Mouse (Mus musculus): ENCODE data around the gene Fndc5. TPM values are rescaled to one million over a fixed set of nuclear protein-coding genes. Genes with fewer than 3 reads are reported as not detected.

Fndc5 gene
- total RNA-seq, 2 experiments from 2014 or later: 19.5 to 34.9 TPM

DNA sequence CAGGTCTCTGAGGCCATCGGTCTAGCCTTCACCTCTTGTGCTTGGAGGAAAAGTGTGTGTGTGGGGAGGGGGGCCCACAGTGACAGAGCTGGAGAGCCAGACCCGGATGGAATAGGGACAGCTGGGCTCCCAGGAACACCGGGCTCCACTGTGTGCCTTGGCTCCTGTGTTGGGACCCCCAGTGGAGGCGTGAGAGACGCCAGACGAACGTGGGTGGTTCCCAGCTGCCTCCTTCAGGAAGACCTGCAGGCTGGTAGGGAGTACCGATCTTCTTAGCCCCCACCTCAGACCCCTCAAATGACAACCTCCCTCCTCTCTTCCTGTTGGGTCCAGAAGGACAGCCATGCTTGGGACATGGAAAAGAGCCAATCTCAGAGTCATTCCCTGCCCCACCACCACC lies 14.1 kb upstream of the Fndc5 start:
- no peak for DNase-seq

DNA sequence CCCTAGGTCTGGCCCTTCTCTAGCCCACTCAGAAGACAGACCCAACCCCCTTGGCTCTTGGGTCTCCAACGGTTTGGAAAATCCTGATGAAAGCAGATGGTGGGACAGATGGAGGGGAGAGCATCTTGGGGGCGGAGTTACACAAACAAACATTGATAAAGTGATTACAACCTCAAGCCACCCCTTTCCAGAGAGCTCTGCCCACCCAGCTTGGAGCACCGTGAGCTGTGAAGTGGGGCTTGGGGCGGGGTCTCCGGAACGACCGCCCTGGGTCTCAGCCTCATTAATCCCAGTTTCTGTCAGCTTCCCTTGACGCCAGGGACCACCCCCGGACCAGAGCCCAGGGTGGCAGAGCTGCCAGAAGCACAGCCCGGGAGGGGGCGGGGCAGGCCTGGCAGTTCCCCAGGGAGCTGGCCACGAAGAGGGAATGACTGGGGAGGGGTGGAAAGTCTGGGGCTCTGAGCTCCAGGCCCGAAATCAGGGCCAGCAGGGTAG lies 12.1 kb upstream of the Fndc5 start:
- peak; percentile 47 for DNase-seq

GRCm38 (mm10) chr4:129125736-129126451 lies 10.9 kb upstream of the Fndc5 start:
- DNase-seq: peak; percentile 57

DNA sequence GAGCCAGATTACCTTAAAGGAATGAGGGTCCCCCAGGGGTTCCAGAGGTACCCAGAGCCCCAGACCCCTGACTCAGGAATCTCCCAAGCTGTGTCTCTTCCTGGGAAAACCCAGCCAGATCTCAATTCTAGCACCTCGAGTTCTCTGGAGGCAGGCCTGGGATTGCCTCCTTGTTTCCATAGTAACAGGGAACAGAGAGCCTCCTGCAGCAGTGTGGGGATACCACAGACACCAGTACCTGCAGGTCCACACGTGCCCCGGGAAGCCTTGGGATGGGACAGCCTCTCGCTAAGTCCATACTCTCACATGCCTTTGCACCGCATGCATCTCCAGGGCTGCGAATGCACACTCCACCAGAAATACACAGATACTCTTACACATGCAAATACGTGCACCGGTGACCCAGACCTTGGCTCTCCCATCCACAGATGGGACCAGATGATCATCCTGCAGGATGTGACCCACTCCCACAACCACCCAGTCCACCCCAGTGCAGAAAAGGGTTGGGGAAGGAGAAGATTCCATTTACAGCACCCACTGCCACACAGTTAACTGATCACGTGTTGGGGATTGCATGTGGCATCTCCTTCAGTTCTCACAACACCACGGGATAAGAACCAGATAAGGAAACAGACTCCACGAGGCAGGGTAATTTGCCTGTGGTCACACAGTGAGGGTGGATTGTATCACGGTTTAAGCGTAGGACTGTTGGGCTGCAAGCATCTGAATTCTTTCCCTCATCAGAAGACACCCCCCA lies 8.0 kb upstream of the Fndc5 start:
- DNase-seq: no peak

GRCm38 (mm10) chr4:129129387-129129786 lies 7.4 kb upstream of the Fndc5 start:
- DNase-seq: no peak

DNA sequence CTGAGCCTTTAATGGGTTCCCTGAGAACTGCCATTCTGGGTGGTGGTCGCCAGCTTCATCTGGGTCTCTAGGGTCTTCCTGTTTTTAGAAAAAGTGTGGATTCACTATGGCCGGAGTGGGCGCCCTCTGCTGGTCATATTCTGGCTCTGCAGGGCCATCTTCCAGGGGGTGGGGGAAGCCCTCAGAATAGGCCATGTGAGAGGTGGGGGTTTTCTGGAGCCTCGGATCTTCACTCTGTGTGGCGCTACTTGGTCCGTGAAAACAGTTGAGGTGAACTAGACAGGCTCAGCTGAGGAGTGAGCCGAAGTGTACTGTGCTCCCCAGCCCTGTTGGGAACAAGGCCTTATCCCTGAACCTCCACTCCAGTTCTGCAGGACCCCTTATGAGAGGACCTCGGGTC lies 6.7 kb upstream of the Fndc5 start:
- DNase-seq: peak; percentile 43

DNA sequence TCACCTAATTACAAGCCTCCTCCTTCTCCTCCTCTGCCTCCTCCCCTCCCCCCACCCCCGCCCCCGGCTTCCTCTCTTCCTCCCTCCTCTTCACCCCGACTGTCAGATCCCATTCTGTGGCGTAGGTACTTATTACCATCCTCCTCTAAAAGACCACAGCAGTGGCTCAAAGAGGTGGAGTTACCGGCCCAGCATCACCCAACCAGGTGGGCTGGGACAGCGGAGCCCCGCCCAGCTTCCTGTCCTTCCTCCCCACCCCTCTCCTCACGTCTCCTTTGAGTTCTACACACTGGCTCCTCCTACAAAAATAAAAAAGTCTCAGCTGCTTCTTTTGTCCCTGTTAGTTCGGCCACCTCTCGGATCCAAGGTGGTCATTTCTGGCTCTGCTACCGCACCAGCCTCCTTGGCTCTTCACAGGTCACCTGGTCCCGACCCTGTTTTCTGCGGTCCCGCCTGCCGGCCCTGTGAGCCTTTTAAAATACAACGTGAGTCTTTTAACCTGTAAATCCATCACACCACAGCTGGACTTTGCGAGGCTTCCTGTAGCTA lies 6.0 kb upstream of the Fndc5 start:
- no peak for DNase-seq

- peak; percentile 87 for DNase-seq
Measured at GRCm38 (mm10) chr4:129134799-129135585, 1.8 kb upstream of the Fndc5 start.

- no peak for DNase-seq
Measured at GRCm38 (mm10) chr4:129135637-129136036, 1.2 kb upstream of the Fndc5 start.

GRCm38 (mm10) chr4:129136189-129136578 lies 615 bp upstream of the Fndc5 start:
- DNase-seq: no peak

- no peak for DNase-seq
Measured at GRCm38 (mm10) chr4:129137392-129138321, 858 bp downstream of the Fndc5 start.

- DNase-seq: no peak
Measured at GRCm38 (mm10) chr4:129139642-129140041, 2.8 kb downstream of the Fndc5 start.

GRCm38 (mm10) chr4:129140808-129141207 lies 4.0 kb downstream of the Fndc5 start:
- DNase-seq: no peak

- peak; percentile 58 for DNase-seq
Measured at GRCm38 (mm10) chr4:129141560-129142438, 5.0 kb downstream of the Fndc5 start.

- DNase-seq: peak; percentile 49
Measured at GRCm38 (mm10) chr4:129142439-129143045, 5.7 kb downstream of the Fndc5 start.

DNA sequence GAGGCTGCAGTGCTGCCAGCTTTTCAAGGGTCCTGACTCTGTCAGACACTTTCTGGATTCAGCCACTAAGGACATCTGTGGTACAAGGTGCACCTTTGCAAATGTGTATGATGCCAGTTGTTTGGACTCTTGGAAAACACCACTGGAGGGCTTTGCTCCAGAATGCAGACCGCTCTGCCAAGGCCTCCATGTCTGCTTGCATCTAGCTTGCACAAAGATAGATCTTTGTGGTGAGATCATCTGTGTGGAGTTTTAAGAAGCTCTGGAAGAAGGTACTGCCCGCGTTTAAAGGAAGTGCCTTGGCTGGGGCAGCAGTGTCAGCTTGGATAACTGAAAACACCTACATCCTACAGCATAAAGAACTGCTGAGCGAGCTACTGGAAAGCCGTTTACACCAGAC lies 6.7 kb downstream of the Fndc5 start:
- no peak for DNase-seq

DNA sequence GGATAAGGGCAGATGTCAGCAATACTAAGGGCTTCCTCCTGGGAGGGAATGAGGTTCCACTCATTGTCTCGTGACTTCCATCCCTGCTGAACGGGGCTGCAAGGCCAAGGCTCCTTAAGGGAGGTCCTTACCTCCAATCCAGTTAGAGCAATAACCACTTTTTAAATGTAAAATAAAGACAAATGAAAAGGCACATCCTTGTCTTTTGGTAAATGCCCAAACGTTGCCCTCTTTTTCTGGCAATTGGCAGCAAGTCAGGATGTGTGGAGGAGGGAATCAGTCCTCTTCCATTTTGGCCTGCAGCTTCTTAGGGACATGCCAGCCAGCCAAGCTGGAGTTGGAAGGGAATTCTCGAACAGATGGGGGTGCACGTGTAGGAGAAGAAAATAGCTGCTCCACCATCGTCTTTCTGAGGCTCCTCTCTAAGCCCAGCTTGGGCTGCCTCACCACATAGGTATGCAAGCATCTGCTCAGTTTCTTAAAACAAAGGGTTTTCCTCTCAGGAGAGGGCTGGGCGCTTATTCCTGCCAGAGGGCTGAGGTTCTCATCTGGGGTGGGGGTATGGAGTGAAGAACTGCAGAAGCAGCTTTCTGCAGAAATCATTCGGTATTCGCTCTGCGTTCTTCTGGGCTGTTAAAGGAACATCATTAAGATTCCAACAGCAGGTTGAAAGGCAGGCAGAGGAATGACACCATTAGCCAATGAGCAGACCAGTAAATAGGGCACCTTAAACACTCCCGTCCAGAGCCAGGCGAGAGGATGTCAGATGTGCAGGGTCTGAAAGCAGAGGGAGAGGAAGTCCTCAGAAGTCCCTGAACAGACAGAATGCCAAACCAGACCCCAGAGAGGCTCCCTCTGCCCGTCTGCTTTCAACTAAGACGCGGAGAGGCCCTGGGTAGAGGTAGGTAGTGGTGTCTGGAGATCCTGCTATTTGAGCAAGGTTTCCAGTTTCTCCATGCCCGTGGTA lies 7.9 kb downstream of the Fndc5 start:
- no peak for DNase-seq

- no peak for DNase-seq
Measured at GRCm38 (mm10) chr4:129145411-129145810, 8.6 kb downstream of the Fndc5 start.

GRCm38 (mm10) chr4:129145943-129146342 lies 9.1 kb downstream of the Fndc5 start:
- DNase-seq: no peak

All from adrenal gland, postnatal 10 days (tissue).